11 mouse cellular contexts compared by ENCODE assay signal in genomic region chr4:89012681-89013353, GRCm38 (mm10).
DNase-seq lines count a peak whose midpoint lies in the region.
"Had no signal": no experiment of that assay in that cellular context is flagged by ENCODE, and none has a peak within 500 bp of the region (broad histone marks: within the 10 kb centered on the region; RNA-seq: fewer than 3 reads in every experiment).

No protein-coding gene starts in this region.

- peak; percentile 33 for DNase-seq in adrenal gland, postnatal 10 days
- no peak for DNase-seq in adrenal gland, postnatal 4 days (ENCODE audit: low spot score in 2 of 2)
- peak; percentile 15 for DNase-seq in layer of hippocampus, adult 11-12 months (ENCODE audit: low spot score)
- DNase-seq in layer of hippocampus, adult 9-10 months (ENCODE audit: low spot score) = no peak
- DNase-seq in right cerebral cortex, postnatal 10 days (ENCODE audit: low spot score in 2 of 2) = peak; percentile 36 to 43
- DNase-seq in right cerebral cortex, postnatal 25 days = no peak
- no peak for DNase-seq in frontal cortex, postnatal 36 days (ENCODE audit: low spot score in 2 of 2)
- no peak for DNase-seq in left cerebral cortex, adult 11 months (ENCODE audit: low spot score)
- DNase-seq: cerebellum, adult 18-20 months; heart, adult 11 months; thymus, postnatal 4 days had no signal

Comparison
In these comparisons a context has a peak if more than half of its experiments do, and no peak if none do; other contexts are left out.
1. DNase-seq: peak in adrenal gland, postnatal 10 days (single experiment), layer of hippocampus, adult 11-12 months (single experiment) and right cerebral cortex, postnatal 10 days (2 of 2); none in adrenal gland, postnatal 4 days (0 of 2), layer of hippocampus, adult 9-10 months (single experiment), right cerebral cortex, postnatal 25 days (single experiment), frontal cortex, postnatal 36 days (0 of 2) and left cerebral cortex, adult 11 months (single experiment).